Mouse (Mus musculus) spleen, adult 12 weeks (tissue): ENCODE results near the gene Abca8a.

Source experiments
- DNase-seq: peaks from one replicate; pipeline ENCODE4 v3.0.0; 2022; ENCODE audit warnings: low spot score

The Abca8a gene

GRCm38 (mm10) chr11:110095858-110096257, at the start of gene Abca8a:
Abca8a (minus strand) TSS chr11:110095978.
- DNase-seq, result no peak

DNA sequence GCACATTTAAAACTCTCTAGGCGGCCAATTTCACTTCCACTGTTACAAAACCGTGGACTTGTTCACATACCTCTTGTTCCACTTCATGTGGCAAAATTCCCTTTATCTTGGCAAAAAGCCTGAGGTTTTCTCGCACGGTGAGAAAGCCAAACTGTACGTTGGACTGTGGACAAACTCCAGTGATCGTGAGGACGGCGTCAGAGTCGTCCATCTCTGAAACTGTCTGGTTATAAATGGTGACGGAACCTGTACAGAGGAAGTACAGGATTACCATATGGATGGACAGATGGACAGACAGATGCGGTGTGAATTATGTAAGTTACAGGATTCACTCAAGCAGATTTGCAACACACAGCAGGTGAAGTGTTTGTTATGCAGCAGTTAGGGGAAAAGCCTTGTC, 49.6 kb upstream of the Abca8a start:
- DNase-seq, result no peak

- no peak for DNase-seq
Measured at GRCm38 (mm10) chr11:110130760-110131159, 35.0 kb upstream of the Abca8a start.

DNA sequence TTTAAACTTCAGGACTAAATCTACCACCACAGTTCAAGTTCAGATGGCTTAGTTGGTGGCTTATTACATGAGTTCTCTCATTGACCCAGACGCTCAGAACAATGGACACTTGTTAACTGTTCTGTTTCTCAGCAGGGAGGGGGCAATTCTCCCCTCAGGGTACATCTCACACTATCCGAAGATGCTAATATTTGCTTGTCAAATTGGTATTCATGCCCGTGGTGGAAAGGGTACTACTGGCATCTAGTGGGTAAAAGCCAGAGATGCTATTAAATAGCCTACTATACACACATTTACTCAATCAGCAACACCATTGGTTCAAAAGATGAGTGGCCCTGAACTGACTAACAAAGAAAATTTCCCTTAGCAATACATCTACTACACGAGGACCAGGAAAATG, 15.4 kb upstream of the Abca8a start:
- DNase-seq, result no peak

DNA sequence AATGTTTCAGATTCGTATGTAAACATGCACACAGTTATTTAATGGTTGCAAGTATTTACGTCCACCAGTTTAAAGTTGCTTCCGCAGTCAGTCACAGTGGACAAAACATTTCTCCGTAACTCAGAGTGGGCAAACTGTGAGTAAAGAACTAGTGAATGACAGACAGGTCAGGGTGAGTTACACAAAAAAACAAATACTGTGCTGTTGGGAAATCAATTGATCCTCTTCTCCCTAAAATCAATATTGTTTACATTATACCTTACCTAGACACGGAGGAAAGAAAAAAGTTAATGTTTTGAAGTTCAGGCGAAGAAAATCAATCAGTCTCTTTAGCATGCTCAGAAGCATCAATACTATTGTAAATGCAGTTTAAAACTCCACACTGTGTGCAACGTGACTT, 5.7 kb upstream of the Abca8a start:
- no peak for DNase-seq

GRCm38 (mm10) chr11:110098901-110099300, 3.1 kb upstream of the Abca8a start:
- DNase-seq, result no peak

DNA sequence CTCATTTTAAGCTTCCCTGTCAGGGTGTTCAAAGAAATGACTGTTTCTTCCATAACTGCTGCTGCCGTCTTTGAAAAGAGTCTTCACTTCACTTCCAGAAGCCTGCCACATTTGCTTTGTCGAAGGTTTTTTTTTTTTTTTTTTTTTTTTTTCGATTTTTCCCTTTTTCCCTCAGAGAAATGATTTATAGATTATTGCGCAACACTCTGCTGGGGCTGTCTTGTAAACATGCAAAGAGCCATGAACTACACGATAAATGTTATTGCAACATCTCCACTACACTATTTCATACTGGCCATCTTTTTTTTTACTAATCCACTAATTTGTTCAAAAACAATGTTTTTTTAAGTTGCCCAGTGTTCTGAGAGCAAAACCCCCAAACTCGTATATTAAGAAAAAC, 1.7 kb upstream of the Abca8a start:
- DNase-seq, result no peak

GRCm38 (mm10) chr11:110094846-110095380, 865 bp downstream of the Abca8a start:
- DNase-seq, result no peak

- DNase-seq, result no peak
Measured at GRCm38 (mm10) chr11:110094236-110094635, 1.5 kb downstream of the Abca8a start.

- no peak for DNase-seq
Measured at GRCm38 (mm10) chr11:110091328-110091727, 4.5 kb downstream of the Abca8a start.

GRCm38 (mm10) chr11:110072158-110072557, 23.6 kb downstream of the Abca8a start:
- no peak for DNase-seq

DNA sequence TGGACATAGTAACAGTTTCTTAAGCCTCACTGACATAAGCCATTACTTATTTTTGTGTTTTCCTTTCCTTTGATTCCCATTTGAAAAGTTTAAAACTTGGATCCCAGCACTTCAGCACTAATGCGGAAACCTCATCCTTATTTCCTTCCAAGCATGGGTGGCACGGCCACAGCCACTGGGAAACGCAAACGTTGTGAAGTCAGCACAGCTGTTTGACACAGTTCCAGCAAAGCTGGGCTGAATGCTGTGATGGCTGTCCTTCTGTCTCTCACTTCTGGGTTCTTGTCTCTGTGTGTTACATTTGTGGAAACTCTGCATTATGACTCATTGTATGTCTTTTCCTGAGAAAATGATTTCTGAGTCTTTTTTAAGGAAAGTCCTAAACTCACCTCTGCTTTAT, 34.7 kb downstream of the Abca8a start:
- no peak for DNase-seq

GRCm38 (mm10) chr11:110060127-110060526, 35.7 kb downstream of the Abca8a start:
- DNase-seq, result no peak

GRCm38 (mm10) chr11:110053681-110054080, 42.1 kb downstream of the Abca8a start:
- no peak for DNase-seq

DNA sequence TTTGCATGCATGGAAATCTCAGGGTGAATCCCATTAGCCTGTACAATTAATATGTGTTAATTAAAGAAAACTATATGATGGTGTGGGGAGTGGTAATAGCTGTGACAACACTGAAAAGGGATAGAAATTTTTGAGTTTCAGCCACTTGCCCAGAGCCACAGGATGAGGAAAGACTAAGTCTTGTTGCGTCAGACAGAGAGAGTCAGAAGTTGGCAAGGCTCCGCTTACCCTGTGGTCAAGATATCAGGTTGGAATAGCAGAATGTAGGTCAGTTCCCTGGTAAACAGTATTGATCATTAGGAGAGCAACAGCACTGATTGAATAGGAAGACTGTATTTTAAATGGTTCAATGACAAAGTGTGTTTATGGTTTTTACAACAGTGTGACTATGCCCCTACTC, 58.0 kb downstream of the Abca8a start:
- no peak for DNase-seq

DNA sequence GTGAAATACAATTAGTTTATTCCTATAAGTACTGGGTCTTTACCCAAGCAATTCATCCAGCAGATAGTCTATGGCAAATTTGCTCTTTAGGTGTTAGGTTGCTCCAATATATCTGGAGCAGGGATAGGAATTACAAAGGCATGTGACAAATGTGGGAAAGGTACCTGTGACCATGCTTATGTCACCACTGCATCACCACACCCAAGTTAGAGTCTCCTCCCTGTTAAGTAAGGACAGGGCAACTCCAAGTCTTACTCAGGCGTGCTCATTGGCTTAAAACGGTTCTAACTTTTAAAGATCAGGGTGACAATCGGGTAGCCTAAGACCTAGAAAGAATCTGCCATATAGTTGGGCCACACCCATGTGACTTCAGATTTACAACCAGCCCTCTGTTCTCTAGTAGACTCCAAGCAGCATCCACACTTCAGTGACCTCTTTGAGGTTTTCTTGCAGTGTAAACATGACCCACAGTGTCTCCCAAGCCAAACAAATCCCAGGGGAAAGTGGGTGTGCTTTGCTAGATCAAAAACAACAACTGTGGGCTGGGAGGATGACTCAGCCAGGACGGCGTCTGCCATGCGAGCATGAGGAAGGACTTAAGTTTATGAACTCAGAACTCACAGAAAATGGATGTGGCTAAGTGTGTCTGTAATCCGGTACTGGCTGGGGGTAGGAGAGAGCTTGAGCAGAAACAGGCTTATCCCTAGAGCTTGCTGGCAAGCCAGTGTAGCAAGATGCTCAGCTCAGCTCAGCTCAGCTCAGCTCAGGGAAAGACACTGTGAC, 66.7 kb downstream of the Abca8a start:
- no peak for DNase-seq

GRCm38 (mm10) chr11:110010836-110011546, 84.8 kb downstream of the Abca8a start:
- DNase-seq, result no peak

- no peak for DNase-seq
Measured at GRCm38 (mm10) chr11:109995624-109996023, 100.2 kb downstream of the Abca8a start, which contains the start of gene Abca8b. Abca8b (minus strand) TSS chr11:109995845.

DNA sequence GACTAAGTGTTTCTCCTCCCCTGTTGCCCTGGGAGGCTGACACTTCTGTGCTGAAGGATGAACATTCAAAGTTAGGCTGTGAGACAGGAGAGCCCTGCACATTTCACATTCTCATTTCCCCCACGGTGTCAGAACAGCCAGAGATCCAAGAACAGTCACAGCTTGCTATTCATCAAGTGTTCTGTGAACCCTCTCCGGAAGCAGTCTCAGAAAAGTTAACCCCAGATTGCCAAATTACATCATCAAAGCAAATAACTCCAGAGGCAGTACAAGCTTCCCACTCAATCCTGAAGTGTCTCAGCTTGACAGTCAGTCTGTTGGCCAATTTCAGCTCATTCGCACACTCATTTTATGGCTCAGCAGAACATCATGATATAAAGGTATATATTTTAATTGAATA, 100.8 kb downstream of the Abca8a start:
- DNase-seq, result no peak

DNA sequence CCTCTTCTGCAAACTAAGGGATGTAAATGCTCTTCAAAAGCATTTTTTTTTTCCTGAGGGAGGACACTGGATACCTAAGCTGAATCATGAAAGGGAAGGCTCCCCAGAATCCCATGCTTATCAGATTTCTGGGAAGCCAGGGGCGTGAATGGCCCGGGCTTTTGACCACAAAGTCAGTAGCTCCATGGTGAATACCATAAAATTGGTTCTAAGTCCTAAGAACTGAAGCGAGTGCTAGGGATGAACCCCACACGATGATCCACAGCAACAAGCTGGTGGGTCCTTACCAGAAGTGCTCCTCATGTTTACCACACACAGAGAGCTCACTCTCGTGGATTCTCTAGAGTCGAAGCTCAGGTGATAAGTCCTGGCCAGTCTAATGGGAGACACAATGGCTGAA, 101.8 kb downstream of the Abca8a start:
- no peak for DNase-seq

DNA sequence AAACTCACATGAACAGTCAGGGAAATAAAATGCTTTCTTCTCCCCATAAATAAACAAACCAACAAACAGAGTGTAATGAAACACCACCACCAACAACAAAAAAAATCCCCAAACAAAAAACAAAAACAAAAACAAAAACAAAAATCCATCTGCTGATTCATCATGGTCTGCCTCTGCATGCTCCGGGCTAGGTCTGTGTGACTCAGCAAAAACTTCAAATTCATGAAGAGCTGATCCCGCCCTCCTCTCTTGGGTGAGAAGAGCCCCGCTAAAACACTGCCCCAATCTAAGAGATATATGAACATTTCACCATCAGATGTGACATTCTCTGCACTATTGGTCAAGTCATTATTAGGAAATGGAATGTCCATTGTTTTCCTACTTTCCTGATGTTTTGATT, 104.5 kb downstream of the Abca8a start:
- DNase-seq, result no peak

GRCm38 (mm10) chr11:109990256-109990655, 105.5 kb downstream of the Abca8a start:
- no peak for DNase-seq

DNA sequence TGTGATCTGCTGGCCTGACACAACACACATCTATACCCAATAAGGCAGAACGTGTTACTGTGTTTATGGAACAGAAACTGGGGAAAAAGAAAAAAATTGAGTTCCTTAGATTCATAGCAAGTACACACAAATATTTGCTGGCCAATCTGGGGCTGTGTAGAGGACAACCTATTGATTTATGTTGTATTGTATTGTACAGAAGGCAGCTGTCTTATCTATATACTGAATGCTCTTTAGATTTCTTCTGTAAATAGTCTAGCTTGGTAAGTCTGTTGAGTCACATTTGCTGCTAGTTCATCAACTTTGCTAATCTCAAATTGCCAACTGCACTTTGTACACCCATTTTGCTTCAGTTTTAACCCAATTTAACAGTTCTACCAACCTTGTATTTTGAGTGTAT, 107.6 kb downstream of the Abca8a start:
- DNase-seq, result no peak
